Mouse (Mus musculus) embryonic facial prominence, embryonic 15.5 days (tissue): Measurements from ENCODE around the gene Rab7. TPM values are rescaled to one million over a fixed set of nuclear protein-coding genes. Genes with fewer than 3 reads are reported as not detected.

Source experiments
- ATAC-seq: fragments of 200-750 bp; cut with Nextera tagmentation; 2 replicates; pipeline ENCODE4 v1.8.0; 2017; ENCODE audit warnings: low read depth, moderate TSS enrichment; ENCODE audit not compliant: insufficient number of reproducible peaks, low FRiP score, low TSS enrichment
- H3K27ac ChIP-seq: fragments of 300-500 bp; sonication (generic); replicated peaks from 2 replicates; pipeline ENCODE4 v1.5.1; 2015; ENCODE audit warnings: mild to moderate bottlenecking, inconsistent platforms
- H3K27me3 ChIP-seq: fragments of 300-500 bp; sonication (generic); 2 replicates; pipeline ENCODE4 v1.6.1; 2015; ENCODE audit warnings: inconsistent platforms
- H3K36me3 ChIP-seq: fragments of 300-500 bp; sonication (generic); 2 replicates; pipeline ENCODE4 v1.6.1; 2015; ENCODE audit warnings: mild to moderate bottlenecking, inconsistent platforms
- H3K4me1 ChIP-seq: fragments of 300-500 bp; sonication (generic); 2 replicates; pipeline ENCODE4 v1.6.1; 2015; ENCODE audit warnings: inconsistent platforms
- H3K4me2 ChIP-seq: fragments of 300-500 bp; sonication (generic); replicated peaks from 2 replicates; pipeline ENCODE4 v1.6.1; 2015; ENCODE audit warnings: mild to moderate bottlenecking, inconsistent platforms
- H3K4me3 ChIP-seq: fragments of 300-500 bp; sonication (generic); replicated peaks from 2 replicates; pipeline ENCODE4 v1.5.1; 2015; ENCODE audit warnings: mild to moderate bottlenecking, inconsistent platforms
- H3K9ac ChIP-seq: fragments of 300-500 bp; sonication (generic); 2 replicates; pipeline ENCODE4 v1.6.1; 2015; ENCODE audit warnings: inconsistent platforms
- H3K9me3 ChIP-seq: fragments of 300-500 bp; sonication (generic); replicated peaks from 2 replicates; pipeline ENCODE4 v1.6.1; 2016; ENCODE audit warnings: inconsistent platforms
- WGBS: fragments of 180-500 bp; shearing (Covaris S2); methylation state at CpG from one replicate; pipeline ENCODE4 v1.1.7; 2015; 5-methylcytosine and 5-hydroxymethylcytosine counted together
- polyA plus RNA-seq: library from polyadenylated mRNA; unstranded; fragments of >200 nt; fragmentation: Nextera tagmentation; extraction: Ambion mirVana; gene quantifications from 2 replicates; pipeline ENCODE4 v1.2.1, GENCODE M21; 2015

The Rab7 gene
- 218 and 225 TPM in 2 replicates for polyA plus RNA-seq

GRCm38 (mm10) chr6:88044577-88045405 is at the start of gene Rab7:
Gene Rab7 (minus strand): TSS chr6:88045270.
- WGBS = under 1% methylated on average over 76 of the region's 82 CpGs
- Histone ChIP-seq H3K4me3 (peak within 1 kb of the TSS; percentile 94), H3K27ac (peak within 1 kb of the TSS; percentile 80), H3K4me1 (peaks cover 28% of the 10 kb centered on the region), H3K9ac (peak within 1 kb of the TSS; percentile 95), H3K4me2 (peak within 1 kb of the TSS; percentile 77), H3K27me3 (peaks cover 4% of the 10 kb centered on the region; the same call in 1 of the 2 replicates), H3K9me3 (no peaks in the 10 kb centered on the region), H3K36me3 (no peaks in the 10 kb centered on the region)
- ATAC-seq = peak; percentile 97

GRCm38 (mm10) chr6:88088971-88089370 is 43.9 kb upstream of the Rab7 start:
- no peak overlapping the region for H3K4me2 ChIP-seq
- no peak overlapping the region for H3K9ac ChIP-seq
- ATAC-seq = no peak
- no peak overlapping the region for H3K4me3 ChIP-seq
- peaks cover 50% of the 10 kb centered on the region for H3K36me3 ChIP-seq
- 100% methylated on average over 1 of the region's 1 CpGs for WGBS
- no peaks in the 10 kb centered on the region for H3K27me3 ChIP-seq
- no peak overlapping the region for H3K27ac ChIP-seq
- no peaks in the 10 kb centered on the region for H3K9me3 ChIP-seq
- peaks cover 19% of the 10 kb centered on the region for H3K4me1 ChIP-seq

- H3K4me2 ChIP-seq = peak within 1 kb of the TSS; percentile 80
- WGBS = under 1% methylated on average over 71 of the region's 71 CpGs
These were observed 39.4 kb upstream of the Rab7 start, which contains the start of gene Rpn1 for GRCm38 (mm10) chr6:88084278-88085151. Gene Rpn1 (plus strand): TSS chr6:88084482.

DNA sequence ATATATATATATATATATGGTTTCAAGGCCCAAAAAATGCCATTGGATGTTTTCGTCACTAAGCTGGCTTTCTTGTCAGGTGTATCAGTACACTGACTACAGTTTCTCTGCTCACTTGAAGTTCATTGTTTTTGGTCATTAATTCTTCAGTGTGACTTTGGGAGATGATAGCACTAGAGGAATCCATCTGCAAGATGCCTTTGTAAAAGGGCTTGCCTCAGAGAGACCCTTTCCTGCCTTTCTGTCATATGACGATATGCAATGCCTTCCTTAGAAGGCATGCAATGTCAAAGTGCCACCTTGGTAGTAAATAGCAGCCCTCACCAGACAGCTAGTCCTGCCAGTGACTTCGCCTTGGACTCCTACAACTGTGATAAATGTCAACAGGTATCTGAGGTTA is 38.6 kb upstream of the Rab7 start:
- Histone ChIP-seq H3K27ac (peak overlapping the region; percentile 86; the same call in 1 of the 2 replicates), H3K36me3 (peaks cover 4% of the 10 kb centered on the region; the same call in 1 of the 2 replicates)
- 61% methylated on average over 3 of the region's 3 CpGs for WGBS

More at GRCm38 (mm10) chr6:88084278-88085151, 39.4 kb upstream of the Rab7 start, which contains the start of gene Rpn1:
- H3K36me3 ChIP-seq = peaks cover 10% of the 10 kb centered on the region; the same call in 1 of the 2 replicates
- no peaks in the 10 kb centered on the region for H3K9me3 ChIP-seq
- peak within 1 kb of the TSS; percentile 86 for H3K27ac ChIP-seq
- peak within 1 kb of the TSS; percentile 100 for H3K4me3 ChIP-seq
- no peaks in the 10 kb centered on the region for H3K27me3 ChIP-seq
- H3K4me1 ChIP-seq = peaks cover 19% of the 10 kb centered on the region
- ATAC-seq = peak; percentile 96
- peak within 1 kb of the TSS; percentile 97 for H3K9ac ChIP-seq

DNA sequence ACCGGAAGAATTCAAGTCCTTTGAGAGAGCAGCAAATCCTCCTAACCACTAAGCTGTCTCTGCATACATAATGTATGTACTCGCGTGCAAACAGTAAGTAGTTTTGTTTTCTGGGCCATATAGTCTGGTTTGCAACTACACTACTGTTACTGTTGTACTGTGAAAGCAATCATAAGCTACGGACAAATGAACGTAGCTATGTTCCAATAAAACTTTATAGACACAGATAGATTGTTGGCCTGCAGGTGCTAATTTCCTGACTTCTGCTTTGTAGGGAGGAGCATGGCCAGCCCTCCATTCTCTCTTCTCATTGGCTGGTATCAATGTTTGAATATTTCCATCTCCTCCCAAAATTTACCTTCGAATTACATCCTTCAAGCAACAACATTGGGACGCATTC is 38.0 kb upstream of the Rab7 start:
- Histone ChIP-seq H3K27ac (no peak overlapping the region), H3K9me3 (no peaks in the 10 kb centered on the region), H3K4me1 (peaks cover 19% of the 10 kb centered on the region), H3K4me2 (no peak overlapping the region), H3K4me3 (no peak overlapping the region), H3K27me3 (0 out of 2 replicates have a peak, but pooled peaks cover 7% of the 10 kb centered on the region), H3K9ac (no peak overlapping the region), H3K36me3 (no peaks in the 10 kb centered on the region)
- ATAC-seq = no peak
- WGBS = 86% methylated on average over 7 of the region's 7 CpGs

More for the DNA sequence above, 38.6 kb upstream of the Rab7 start:
- Histone ChIP-seq H3K4me1 (peaks cover 19% of the 10 kb centered on the region), H3K9ac (no peak overlapping the region), H3K9me3 (no peaks in the 10 kb centered on the region), H3K4me3 (peak overlapping the region; percentile 100), H3K27me3 (0 out of 2 replicates have a peak, but pooled peaks cover 7% of the 10 kb centered on the region), H3K4me2 (peak overlapping the region; percentile 80)
- ATAC-seq = no peak

- 0 out of 2 replicates have a peak, but pooled peaks cover 2% of the 10 kb centered on the region for H3K4me1 ChIP-seq
- H3K9ac ChIP-seq = no peak overlapping the region
- H3K4me2 ChIP-seq = no peak overlapping the region
- 87% methylated on average over 1 of the region's 1 CpGs for WGBS
- no peak overlapping the region; the same call in 1 of the 2 replicates for H3K27ac ChIP-seq
- H3K27me3 ChIP-seq = peaks cover 14% of the 10 kb centered on the region; the same call in 1 of the 2 replicates
- H3K36me3 ChIP-seq = no peaks in the 10 kb centered on the region
- no peak for ATAC-seq
- H3K4me3 ChIP-seq = no peak overlapping the region
- H3K9me3 ChIP-seq = no peaks in the 10 kb centered on the region
These were observed 31.0 kb upstream of the Rab7 start for GRCm38 (mm10) chr6:88075960-88076517.

DNA sequence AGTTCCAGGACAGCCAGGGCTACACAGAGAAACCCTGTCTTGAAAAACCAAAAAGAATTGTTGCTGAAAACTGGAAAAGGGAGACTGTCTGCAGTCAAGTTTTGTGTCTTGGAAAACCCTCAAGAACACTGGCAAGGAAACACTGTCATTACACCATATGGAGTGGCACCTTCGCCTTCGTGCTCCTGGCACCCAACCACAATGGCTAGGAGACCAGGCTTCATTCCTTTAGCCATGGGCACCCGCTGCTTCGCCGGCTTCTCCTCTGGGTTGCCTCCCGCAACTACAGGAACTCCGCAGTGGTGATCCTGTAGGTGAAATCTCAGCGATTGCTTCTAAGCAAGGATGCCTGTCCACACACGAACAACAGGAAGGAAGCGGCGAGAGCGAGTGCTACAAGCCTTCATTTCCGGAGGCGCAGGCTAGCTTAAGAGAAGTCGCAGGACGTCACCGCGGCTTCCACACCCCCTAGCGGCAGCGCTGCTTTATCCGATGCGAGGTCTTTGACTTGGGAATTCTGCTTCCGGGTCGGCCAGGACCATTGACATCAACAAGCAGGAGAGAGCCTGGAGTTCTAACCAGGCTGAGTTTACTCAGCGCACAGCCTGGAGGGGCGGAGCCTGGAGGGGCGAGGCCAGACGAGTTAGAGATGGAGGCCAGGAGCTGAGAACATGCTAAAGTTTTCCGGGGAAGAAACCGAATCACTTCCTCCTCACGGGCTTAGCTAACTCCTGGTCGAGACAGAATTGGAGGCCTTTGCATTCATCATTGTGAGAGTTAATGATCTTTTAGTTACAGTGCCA is 29.9 kb upstream of the Rab7 start:
- ATAC-seq = peak; percentile 96
- 2% methylated on average over 32 of the region's 32 CpGs for WGBS

DNA sequence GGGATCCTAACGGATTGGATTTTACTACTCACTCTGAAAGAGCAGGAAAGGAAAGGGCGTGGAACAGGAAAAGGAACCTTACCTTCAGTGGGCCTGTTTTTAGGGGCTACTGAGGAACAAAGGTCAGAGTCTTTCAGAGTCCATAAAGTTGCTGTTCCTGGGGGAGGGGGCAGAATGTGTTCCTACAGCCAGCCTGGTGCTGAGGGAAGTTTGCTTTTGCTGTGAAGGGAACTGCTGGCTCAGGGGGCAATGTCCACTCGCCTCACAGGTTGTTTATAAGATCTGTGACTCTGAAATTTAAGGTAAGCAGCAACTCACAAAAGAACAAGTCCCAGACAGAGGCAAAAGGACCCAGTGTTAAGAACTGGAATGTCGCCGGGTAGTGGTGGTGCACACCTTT is 26.1 kb upstream of the Rab7 start:
- Histone ChIP-seq H3K9ac (no peak overlapping the region), H3K4me3 (no peak overlapping the region), H3K4me1 (0 out of 2 replicates have a peak, but pooled peaks cover 2% of the 10 kb centered on the region), H3K9me3 (no peaks in the 10 kb centered on the region), H3K4me2 (no peak overlapping the region), H3K27ac (no peak overlapping the region), H3K36me3 (no peaks in the 10 kb centered on the region), H3K27me3 (peaks cover 3% of the 10 kb centered on the region; the same call in 1 of the 2 replicates)
- no peak for ATAC-seq
- WGBS = 76% methylated on average over 5 of the region's 5 CpGs

More for the DNA sequence above, 29.9 kb upstream of the Rab7 start:
- Histone ChIP-seq H3K27me3 (peaks cover 14% of the 10 kb centered on the region; the same call in 1 of the 2 replicates), H3K9me3 (no peaks in the 10 kb centered on the region), H3K4me2 (peak overlapping the region; percentile 74), H3K9ac (peak overlapping the region; percentile 31; the same call in 1 of the 2 replicates), H3K27ac (peak overlapping the region; percentile 87), H3K4me1 (0 out of 2 replicates have a peak, but pooled peaks cover 2% of the 10 kb centered on the region), H3K36me3 (no peaks in the 10 kb centered on the region), H3K4me3 (peak overlapping the region; percentile 49)

GRCm38 (mm10) chr6:88070468-88070867 is 25.4 kb upstream of the Rab7 start:
- Histone ChIP-seq H3K4me2 (no peak overlapping the region), H3K4me1 (0 out of 2 replicates have a peak, but pooled peaks cover 2% of the 10 kb centered on the region), H3K4me3 (no peak overlapping the region), H3K27ac (no peak overlapping the region), H3K36me3 (no peaks in the 10 kb centered on the region), H3K9me3 (no peaks in the 10 kb centered on the region), H3K27me3 (peaks cover 3% of the 10 kb centered on the region; the same call in 1 of the 2 replicates), H3K9ac (no peak overlapping the region)
- 71% methylated on average over 6 of the region's 6 CpGs for WGBS
- ATAC-seq = no peak

- 67% methylated on average over 1 of the region's 1 CpGs for WGBS
- no peak for ATAC-seq
These were observed 23.7 kb upstream of the Rab7 start for GRCm38 (mm10) chr6:88068739-88069138.

More at GRCm38 (mm10) chr6:88068739-88069138, 23.7 kb upstream of the Rab7 start:
- Histone ChIP-seq H3K36me3 (no peaks in the 10 kb centered on the region), H3K4me2 (no peak overlapping the region), H3K4me1 (no peaks in the 10 kb centered on the region), H3K9me3 (no peaks in the 10 kb centered on the region), H3K4me3 (no peak overlapping the region), H3K27ac (no peak overlapping the region), H3K9ac (no peak overlapping the region), H3K27me3 (peaks cover 3% of the 10 kb centered on the region; the same call in 1 of the 2 replicates)
